Mouse (Mus musculus) T-helper 1 cell (primary cell): ENCODE data around the gene Zfp985.
"Not testable (repeated sequence)": the region's sequence is repeated elsewhere in the genome, so short reads cannot be mapped to it uniquely, and the experiment has no call there.

Experiments used
- in situ Hi-C: fragments of 300-600 bp; cut with MboI, MseI; formaldehyde crosslinking; loops from one replicate; pipeline ENCODE4 v1.15.1; 2025; ENCODE audit warnings: high pct_unique_total_duplicates

The Zfp985 gene

GRCm38 (mm10) chr4:147553071-147553470 is at the start of gene Zfp985:
TSS of gene Zfp985 (plus strand) at chr4:147553277.
- in situ Hi-C loops: not testable (repeated sequence)

GRCm38 (mm10) chr4:147509174-147509573 is 43.9 kb upstream of the Zfp985 start:
- in situ Hi-C loops: loop anchor here (25.0 kb wide), 1 partner anchor 697 kb away; no protein-coding TSS in a partner anchor

- in situ Hi-C loops: loop anchor here (5.0 to 25.0 kb wide), 3 partner anchors 707 to 1962 kb away; no protein-coding TSS in a partner anchor
Observed at GRCm38 (mm10) chr4:147518981-147519380, 34.1 kb upstream of the Zfp985 start.

GRCm38 (mm10) chr4:147520100-147520499 is 33.0 kb upstream of the Zfp985 start:
- in situ Hi-C loops: loop anchor here (5.0 to 25.0 kb wide), 2 partner anchors 67 to 708 kb away; no protein-coding TSS in a partner anchor

- in situ Hi-C loops: no loop called here
Observed at GRCm38 (mm10) chr4:147525125-147525524, 28.0 kb upstream of the Zfp985 start.

GRCm38 (mm10) chr4:147530366-147530765 is 22.7 kb upstream of the Zfp985 start:
- in situ Hi-C loops: no loop called here

- in situ Hi-C loops: not testable (repeated sequence)
Observed at GRCm38 (mm10) chr4:147535916-147536315, 17.2 kb upstream of the Zfp985 start.

GRCm38 (mm10) chr4:147537702-147538101 is 15.4 kb upstream of the Zfp985 start:
- in situ Hi-C loops: no loop called here

GRCm38 (mm10) chr4:147539918-147540317 is 13.2 kb upstream of the Zfp985 start, which contains the start of gene Gm16503:
TSS of gene Gm16503 (plus strand) at chr4:147540218.
- in situ Hi-C loops: loop anchor here (5.0 kb wide), 1 partner anchor 38 kb away; no protein-coding TSS in a partner anchor

- in situ Hi-C loops: loop anchor here (5.0 kb wide), 1 partner anchor 39 kb away; no protein-coding TSS in a partner anchor
Observed at GRCm38 (mm10) chr4:147541105-147541504, 12.0 kb upstream of the Zfp985 start.

- in situ Hi-C loops: not testable (repeated sequence)
Observed at GRCm38 (mm10) chr4:147554361-147554760, 1.3 kb downstream of the Zfp985 start.

GRCm38 (mm10) chr4:147556921-147557320 is 3.8 kb downstream of the Zfp985 start:
- in situ Hi-C loops: not testable (repeated sequence)

GRCm38 (mm10) chr4:147558011-147558410 is 4.9 kb downstream of the Zfp985 start:
- in situ Hi-C loops: not testable (repeated sequence)

GRCm38 (mm10) chr4:147559096-147559495 is 6.0 kb downstream of the Zfp985 start:
- in situ Hi-C loops: not testable (repeated sequence)

GRCm38 (mm10) chr4:147565426-147566220 is 12.5 kb downstream of the Zfp985 start:
- in situ Hi-C loops: loop anchor here (5.0 to 10.0 kb wide), 3 partner anchors 122 to 1691 kb away; no protein-coding TSS in a partner anchor

- in situ Hi-C loops: not testable (repeated sequence)
Observed at GRCm38 (mm10) chr4:147571156-147571555, 18.1 kb downstream of the Zfp985 start.

GRCm38 (mm10) chr4:147579371-147579770 is 26.3 kb downstream of the Zfp985 start:
- in situ Hi-C loops: loop anchor here (25.0 kb wide), 1 partner anchor 1292 kb away; no protein-coding TSS in a partner anchor

GRCm38 (mm10) chr4:147586511-147587473 is 33.7 kb downstream of the Zfp985 start:
- in situ Hi-C loops: loop anchor here (5.0 to 25.0 kb wide), 2 partner anchors 64 to 1299 kb away; no protein-coding TSS in a partner anchor

GRCm38 (mm10) chr4:147594630-147595029 is 41.6 kb downstream of the Zfp985 start:
- in situ Hi-C loops: loop anchor here (5.0 to 25.0 kb wide), 2 partner anchors 222 to 1307 kb away; no protein-coding TSS in a partner anchor

- in situ Hi-C loops: loop anchor here (5.0 to 25.0 kb wide), 2 partner anchors 225 to 1310 kb away; no protein-coding TSS in a partner anchor
Observed at GRCm38 (mm10) chr4:147597685-147598084, 44.6 kb downstream of the Zfp985 start.

- in situ Hi-C loops: loop anchor here (5.0 to 25.0 kb wide), 2 partner anchors 227 to 1312 kb away; no protein-coding TSS in a partner anchor
Observed at GRCm38 (mm10) chr4:147598831-147599230, 45.8 kb downstream of the Zfp985 start.
